Mouse (Mus musculus): ENCODE measurements at regions not wholly inside any gene's neighbourhood (a gene's known extent, or its start where the extent isn't known, plus 50 kb on each side); places are given as distances from the start of the nearest gene placed in this dataset.

- TF ChIP-seq CTCF (IDR thresholded peaks at IDR 0.05; ENCODE audit: low read depth, low read length) (no peak), POLR2A (IDR thresholded peaks at IDR 0.05; ENCODE audit: extremely low read depth, insufficient read depth, low read length) (no peak)
Observed at GRCm38 (mm10) chr7:134570176-134570810, 100.2 kb upstream of the Dock1 start.

All from liver, adult 2 months (tissue).